Mouse (Mus musculus): Measurements from ENCODE around the gene Tbl3.
A peak's percentile ranks its signal among the peaks of the same experiment; 100 is the strongest.
"Not testable (repeated sequence)": the region's sequence is repeated elsewhere in the genome, so short reads cannot be mapped to it uniquely, and the experiment has no call there.

Tbl3 gene

DNA sequence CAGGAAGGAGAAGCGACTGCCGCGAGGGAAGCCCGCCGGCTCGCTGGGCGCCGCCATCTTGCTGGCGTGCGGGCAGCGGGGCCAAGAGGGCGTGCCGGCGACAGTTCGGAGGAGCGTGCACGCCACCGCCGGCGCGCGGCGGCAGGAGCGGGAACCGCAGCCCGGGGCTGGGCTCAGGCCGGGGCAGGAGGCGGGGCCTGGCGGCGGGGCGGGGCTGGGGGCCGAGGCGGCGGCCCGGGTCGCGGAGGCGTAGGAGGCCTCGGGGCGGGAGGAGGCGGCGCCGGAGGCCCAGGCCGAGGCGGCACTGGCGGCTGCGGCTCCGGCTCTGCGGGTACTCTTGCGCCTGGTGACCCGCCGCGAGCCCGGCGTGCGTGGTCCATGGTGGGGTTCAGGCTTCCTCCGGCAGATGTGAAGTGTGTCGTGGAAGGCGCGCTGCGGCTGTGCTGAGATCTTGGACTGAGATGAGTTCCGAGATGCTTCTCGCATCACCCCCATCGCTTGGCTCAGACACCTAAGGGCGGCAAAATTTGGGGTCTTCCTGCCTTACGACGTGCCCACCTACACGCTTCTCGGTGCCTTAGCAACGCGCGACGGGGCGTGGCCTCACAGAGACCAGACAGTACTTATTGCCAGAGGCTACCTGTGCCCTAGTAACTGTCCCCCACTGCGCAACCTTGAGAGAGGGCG lies 11.3 kb downstream of the Tbl3 start, which contains the start of the genes Gfer and Noxo1:
TSS of gene Gfer (minus strand) at position 146 of the 687 bp plus-strand sequence.
TSS of gene Noxo1 (plus strand) at position 224 of the 687 bp plus-strand sequence.
- peak; percentile 79 for DNase-seq (ENCODE audit: low read depth, low spot score)

DNA sequence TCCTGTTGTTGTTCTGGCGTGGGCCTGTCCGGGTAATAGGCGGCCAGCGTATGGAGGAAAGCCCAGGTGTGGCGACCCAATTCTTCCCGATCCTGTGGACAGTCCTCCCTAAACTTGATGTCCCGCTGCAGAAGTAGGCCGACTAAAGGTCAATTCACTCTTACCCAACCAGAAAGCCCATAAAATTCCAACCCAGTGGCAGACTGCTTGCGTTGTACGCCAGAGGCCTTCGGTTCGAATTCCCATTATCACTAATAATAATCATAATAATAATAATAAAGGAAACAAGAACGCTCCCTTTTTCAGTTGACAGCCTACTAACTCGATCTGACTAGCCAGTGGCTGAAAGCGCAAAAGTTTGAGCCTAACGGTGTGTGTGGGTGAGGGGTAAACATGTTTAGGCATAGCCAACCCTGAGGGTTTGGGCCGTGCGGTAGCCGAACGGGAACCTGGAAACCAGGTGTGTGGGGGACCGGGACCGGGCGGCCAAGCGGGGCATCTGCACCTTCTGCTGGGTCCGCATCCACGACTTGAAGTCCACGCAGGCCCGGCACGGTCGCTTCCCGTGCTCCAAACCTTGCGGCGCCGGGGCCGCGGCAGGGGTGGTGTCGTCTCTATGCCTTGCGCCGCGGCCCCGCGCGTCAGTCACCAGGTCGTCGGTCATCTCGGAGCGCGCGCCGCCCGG lies 12.0 kb downstream of the Tbl3 start:
- no peak for DNase-seq (ENCODE audit: low read depth, low spot score)

DNA sequence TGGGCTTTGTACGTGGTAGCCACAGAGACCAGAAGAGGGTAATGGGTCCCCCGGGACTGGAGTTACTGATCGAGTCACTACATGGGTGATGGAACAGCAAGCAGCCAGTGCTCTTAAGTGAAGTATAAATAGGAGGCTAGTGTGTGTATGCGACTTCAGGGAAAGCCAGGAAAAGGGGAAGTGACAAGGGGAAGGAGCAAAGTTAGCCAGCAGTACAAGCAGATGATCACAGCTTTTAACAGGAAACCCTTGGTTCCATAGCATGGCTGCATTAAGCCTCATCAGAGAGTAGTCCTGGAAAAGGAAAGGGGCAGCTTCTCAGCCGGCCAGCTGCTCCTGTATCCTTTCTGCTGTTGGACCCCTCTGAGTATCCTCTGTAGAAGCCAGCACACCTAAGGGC lies 15.1 kb downstream of the Tbl3 start:
- DNase-seq (ENCODE audit: low read depth, low spot score), result no peak

DNA sequence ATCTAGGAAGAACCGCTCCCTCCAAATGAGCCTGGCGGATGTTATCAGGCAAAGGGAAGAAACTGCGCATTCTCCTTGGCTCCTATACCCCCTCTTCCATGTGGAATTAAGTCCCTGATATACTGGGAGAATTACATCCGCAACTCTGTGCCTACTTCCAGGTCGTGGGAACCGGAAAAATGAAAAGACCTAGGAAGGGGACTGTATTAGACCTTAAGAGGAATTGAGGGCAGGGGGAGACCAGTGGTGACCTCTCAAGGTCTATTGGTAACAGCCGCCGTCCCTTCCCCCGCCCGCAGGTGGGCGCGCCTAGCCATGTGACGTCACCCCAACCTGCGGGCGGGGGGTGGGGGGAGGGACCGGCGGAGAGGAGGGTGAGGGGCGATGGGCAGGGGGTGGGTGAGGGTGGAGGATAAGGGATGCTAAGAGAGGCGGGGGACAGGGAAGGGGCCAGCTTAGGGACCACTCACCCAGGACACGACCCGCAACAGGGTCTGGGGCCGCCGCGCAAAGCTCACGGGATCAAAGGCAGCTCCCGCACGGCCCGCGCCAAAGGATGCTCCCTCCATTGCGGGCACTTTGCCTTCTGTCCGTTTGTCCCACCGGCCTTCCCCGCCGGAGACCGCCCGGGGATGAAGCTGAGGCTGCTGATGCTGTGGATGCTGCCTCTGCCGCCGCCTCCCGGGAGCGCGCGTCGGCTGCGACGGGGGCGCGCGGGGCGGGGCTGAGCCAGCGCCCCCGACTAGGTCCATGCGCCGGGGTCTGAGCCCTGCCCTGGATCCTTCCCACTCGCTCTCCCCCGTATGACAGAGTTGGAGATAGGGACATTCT lies 18.0 kb downstream of the Tbl3 start, which contains the start of gene Syngr3:
TSS of gene Syngr3 (minus strand) at position 705 of the 831 bp plus-strand sequence.
- DNase-seq (ENCODE audit: low read depth, low spot score), result no peak

DNA sequence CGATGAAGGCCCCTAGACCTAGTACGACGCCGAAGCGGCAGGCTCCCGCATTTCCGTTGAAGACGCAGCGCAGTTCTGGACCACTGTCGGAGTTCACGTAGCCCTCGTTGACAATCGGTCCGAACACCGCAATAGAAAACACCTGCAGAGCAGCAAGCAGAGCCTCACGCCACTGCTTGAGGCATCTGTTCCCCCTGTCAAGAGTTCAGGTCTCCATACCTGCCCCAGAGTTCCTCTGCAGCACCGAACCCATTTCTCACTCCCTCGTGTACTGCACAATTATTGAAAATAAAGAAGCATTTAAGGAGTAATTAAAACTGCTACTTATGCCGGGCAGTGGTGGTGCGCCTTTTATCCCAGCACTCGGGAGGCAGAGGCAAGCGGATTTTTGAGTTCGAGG lies 19.9 kb downstream of the Tbl3 start:
- no peak for DNase-seq (ENCODE audit: low read depth, low spot score)

DNA sequence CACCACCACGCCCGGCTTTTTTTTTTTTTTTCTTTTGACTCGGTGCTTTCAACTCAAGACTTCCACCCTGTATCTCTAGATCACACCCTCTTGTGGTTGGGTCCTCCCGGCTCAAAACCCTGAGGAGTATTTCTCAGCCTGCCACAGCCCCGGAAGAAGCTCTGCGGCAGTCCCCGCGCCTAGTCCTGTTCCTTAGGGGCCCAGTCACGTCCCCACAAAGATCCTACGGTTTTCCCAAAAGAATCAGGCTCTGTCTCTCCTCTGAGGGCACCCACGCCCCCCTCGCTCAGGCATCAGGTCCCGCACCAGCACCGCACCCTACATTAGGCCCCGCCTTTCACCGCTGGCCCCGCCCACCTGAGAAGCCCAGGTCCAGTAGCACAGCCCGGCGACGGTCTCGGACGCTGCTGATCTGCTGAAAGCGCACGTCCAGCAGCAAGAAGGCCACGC lies 20.3 kb downstream of the Tbl3 start:
- DNase-seq (ENCODE audit: low read depth, low spot score), result no peak

DNA sequence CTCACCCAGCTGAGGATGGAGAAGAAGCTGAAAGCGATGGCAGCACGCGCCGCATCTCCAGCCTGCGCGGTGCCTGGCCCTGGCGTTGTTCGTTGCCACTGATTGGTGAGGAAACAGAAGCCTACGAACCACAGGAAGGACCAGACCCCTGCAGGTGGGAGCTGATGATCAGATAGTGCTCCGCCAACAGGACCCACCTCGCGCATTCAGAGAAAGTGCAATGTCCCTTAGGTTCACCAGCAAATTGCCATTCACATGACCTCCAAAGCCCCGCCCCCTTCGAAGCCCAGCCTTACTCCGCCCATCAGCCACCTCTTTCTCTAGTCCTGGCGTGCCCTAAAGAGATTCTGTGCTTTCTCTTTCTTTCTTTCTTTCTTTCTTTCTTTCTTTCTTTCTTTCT lies 20.9 kb downstream of the Tbl3 start:
- no peak for DNase-seq (ENCODE audit: low read depth, low spot score)

DNA sequence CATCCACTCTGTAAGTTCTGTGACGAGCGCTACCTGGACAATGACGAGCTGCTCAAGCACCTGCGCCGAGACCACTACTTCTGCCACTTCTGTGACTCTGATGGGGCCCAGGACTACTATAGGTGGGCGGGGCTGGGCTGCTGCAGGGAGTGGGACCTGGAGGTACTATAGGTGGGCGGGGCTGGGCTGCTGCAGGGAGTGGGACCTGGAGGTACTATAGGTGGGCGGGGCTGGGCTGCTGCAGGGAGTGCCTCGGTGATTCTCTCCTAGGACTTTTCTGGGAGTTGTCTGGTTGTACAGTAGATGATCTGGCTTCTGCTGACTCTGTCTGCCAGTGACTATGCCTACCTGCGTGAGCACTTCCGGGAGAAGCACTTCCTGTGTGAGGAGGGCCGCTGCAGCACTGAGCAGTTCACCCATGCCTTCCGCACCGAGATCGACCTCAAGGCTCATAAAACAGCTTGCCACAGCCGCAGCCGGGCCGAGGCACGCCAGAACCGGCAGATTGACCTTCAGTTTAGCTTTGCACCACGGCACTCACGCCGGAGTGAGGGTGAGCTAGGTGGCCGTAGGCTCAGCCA lies 29.9 kb downstream of the Tbl3 start:
- no peak for DNase-seq (ENCODE audit: low read depth, low spot score)

DNA sequence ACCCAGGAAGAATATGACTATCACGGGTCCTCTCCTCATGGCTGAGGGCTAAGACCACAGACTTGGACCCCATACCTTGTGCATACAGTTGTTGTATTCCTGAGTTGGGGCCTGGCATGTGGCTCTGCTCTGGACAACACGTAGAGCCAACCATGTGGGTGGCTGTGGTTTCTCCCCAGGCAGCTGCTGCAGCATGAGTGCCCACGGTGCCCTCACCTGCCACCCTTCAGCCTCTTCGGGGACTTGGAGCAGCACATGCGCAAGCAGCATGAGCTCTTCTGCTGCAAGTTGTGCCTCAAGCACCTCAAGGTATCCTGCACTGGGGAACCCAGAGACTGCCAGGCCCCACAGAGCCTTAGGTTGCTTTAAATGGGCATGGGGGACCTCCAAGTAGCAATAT lies 30.6 kb downstream of the Tbl3 start:
- no peak for DNase-seq (ENCODE audit: low read depth, low spot score)

DNA sequence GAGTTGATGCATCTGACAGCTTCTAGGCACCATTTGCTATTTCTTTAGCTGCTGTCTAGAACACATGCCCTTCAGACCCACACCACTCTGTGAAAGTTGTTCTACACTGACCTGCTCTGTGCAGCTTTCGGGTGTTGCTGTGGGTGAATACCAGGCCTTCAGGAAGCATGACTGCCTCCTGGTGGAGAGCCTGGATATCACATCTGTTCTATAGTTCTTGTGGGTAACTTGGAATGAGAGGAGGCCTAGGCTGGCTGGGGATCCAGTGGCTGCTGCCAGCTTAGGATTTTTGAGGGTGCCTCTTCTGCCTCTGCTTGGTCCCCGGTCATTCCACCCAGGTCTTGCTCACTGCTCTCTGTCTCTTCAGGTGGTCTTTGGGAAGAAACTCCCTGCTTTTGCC lies 31.3 kb downstream of the Tbl3 start:
- DNase-seq (ENCODE audit: low read depth, low spot score), result no peak

DNA sequence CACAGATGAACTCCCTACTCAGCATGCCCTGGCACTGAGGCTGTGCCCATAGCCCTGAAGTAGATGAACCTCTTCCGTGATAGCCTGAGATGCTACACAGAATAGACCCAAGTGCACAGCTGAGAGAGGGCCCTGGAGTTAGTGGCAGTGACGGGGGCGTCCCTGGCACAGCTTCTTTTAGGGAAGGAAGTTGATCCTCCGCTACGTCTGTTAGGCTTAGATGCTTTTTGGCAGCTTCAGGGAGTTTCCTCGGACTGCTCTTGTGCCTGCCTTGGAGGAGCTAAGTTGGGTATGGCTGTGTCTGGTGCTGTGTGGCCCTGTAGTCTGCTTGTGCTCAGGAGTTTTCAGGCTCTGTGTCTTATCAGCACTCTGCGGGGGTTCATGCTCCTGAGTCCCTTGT lies 33.2 kb downstream of the Tbl3 start:
- no peak for DNase-seq (ENCODE audit: low read depth, low spot score)

DNA sequence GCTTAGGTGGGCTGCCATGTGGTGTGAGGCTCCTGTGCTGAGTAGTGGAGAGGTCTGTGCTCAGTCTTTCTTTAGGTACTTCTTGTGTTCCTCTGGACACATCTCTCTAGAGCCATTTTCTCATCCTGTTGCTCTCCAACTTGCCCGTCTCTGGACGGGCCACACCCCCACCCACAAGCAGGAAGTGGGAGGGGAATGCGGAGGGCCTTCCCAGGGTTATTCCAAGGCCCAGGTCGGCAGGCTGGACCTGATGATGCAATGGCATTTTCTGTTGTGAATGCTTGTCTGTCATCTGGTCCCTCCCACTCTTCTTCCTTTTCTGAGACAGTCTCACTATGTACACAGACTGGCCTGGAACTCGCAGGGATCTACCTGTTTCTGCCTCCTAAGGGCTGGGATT lies 35.3 kb downstream of the Tbl3 start:
- DNase-seq (ENCODE audit: low read depth, low spot score), result no peak

DNA sequence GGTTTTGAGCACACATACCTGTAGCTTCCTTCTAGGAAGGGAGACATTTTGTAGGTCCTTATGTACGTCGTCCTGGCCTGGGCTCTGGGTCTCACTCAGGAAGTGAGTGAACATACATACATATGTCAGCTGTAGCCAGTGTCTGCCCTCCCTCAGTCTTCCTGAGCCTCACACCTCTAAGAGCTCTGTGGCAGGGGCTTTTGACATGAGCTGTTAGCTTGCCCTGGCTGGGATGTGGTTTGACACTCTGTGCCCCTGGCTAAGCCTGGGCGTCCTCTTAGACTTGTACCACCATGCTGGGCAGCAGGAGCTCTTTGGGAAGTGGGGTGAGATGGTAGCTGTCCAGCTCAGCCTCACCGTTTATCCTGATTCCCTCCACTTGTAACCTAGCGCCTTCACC lies 36.1 kb downstream of the Tbl3 start:
- DNase-seq (ENCODE audit: low read depth, low spot score), result no peak

DNA sequence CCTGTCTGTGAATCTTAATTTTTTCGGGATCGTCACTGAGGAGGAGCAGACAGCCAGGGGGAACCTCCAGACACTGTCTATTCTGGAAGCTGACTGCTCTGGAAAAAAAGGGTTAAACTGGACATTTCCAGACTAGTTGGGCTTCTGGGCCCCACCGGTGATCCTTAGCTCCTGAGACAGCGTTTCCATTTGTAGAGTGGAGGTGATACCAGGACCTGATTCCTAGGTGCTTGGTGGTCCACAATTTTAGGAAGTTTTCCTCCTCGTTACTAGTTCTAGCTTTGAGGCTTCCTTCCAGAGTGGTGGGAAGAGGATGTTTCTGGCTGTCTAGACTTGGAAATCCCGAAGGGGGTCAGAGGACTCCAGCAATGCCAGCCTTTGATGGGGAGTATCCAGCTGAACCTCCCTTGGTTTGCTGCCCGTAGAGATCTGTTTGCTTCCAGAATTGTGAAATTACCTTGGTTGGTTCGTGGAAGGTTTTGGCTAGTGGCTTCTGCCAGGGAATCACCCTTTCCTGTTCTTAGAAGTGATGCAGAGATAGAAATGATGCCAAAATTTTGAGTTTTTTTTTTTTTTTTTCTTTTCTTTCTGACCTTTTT lies 37.1 kb downstream of the Tbl3 start:
- no peak for DNase-seq (ENCODE audit: low read depth, low spot score)

DNA sequence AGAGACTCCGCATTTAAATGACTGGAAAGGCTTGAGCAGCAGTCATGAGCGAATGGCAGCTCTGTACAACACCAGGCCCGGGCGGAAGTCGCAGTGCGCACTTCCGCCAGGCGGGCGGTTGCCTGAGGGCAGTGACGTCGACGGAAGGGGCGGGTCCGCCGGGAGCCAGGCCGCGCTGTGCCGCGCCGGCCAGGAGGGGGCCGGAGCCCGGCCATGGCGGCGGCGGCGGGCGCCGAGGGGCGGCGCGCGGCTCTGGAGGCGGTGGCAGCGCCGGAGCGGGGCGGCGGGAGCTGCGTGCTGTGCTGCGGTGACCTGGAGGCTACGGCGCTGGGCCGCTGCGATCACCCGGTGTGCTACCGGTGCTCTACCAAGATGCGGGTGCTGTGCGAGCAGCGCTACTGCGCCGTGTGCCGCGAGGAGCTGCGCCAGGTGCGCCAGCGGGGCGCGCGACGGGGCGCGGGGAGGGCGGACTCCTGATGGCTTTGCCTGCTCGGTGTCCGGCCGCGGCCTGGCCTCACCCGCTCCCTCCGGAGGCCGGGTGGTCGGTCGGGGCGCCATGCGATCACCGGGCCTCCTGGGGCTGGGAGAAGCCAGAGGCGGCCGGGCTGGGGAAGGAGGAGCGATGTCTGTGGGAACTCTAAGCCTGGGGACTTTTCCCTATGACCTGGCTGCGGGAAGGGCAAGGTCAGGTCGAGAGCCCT lies 37.8 kb downstream of the Tbl3 start, which contains the start of gene Zfp598:
TSS of gene Zfp598 (plus strand) at position 143 of the 701 bp plus-strand sequence.
- peak; percentile 91 for DNase-seq (ENCODE audit: low read depth, low spot score)

DNA sequence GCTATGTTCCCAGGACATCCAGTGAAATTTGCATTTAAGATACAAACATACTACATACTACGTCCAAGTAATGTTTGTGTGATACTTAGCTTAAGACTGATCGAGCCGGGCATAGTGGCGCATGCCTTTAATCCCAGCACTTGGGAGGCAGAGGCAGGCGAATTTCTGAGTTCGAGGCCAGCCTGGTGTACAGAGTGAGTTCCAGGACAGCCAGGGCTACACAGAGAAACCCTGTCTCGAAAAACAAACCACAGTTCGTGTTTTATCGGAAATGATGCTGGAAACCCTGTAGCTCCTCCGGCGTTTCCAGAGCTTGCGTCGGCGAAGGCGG lies 38.3 kb downstream of the Tbl3 start:
- DNase-seq (ENCODE audit: low read depth, low spot score), result not testable (repeated sequence)

DNA sequence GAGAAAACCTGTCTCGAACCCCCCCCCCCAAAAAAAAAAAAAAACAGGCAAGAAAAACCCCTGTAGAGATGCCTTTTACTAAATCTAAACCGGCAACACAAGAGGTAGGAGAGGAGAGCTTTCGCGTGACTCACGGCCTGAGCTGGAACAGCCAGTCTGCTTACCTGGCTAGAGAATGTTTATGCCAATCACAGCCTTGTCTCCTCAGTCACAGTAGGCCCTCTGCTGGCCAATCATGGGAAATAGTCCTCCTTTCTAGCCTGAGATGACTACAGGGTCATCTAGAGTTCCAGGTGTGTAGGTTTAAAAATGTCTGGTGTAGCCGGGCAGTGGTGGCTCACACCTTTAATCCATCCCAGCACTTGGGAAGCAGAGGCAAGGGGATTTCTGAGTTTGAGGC lies 40.0 kb downstream of the Tbl3 start:
- DNase-seq (ENCODE audit: low read depth, low spot score), result no peak

DNA sequence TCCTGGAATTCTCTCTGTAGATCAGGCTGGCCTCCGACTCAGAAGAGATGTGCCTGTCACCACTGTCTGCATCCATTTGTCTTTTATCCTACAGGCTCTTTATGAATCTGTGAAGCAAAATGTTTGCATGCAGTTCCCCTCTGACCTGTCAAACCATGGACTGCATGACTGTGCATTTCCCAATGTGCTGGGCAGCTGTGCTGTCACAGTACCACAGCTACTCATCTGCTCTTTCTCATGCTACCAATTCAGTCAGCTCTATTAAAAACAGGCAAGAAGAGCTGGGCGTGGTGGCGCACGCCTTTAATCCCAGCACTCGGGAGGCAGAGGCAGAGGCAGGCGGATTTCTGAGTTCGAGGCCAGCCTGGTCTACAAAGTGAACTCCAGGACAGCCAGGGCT lies 40.4 kb downstream of the Tbl3 start:
- not testable (repeated sequence) for DNase-seq (ENCODE audit: low read depth, low spot score)

DNA sequence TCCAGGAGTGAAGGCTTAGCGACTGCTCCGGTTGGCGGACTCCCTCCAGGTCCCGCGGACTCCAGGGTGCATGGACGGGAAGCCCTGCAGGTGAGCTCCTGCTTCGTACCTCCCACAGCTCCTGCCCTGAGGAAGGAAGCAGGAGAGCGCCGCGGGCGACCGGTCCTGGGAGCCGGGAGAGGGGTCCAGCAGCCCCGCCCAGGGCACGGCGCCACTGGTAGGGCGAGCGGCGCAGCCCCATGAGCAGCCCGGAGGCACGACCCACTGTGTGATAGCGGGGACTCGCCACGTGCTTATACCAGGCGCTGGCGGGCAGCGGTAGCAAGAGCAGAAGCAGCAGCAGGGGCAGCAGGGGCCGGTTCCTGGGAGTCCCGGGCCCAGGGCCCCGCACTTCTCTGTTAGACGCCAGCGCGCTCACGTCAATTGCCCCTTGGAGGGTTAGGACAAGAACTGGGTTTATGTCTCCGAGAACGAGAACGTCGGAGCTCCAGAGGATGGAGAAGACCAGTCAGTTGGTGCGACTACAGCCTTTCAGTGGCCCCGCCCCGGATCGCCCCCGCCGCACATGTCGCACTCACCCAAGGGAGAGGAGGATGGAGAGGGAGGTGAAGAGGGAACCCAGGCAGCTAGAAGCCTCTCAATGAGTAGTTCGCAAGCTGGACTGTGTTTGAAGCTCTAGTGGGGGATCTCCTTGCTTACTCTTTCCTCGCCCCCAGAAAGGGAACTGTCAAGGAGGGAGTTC lies 49.3 kb downstream of the Tbl3 start, which contains the start of gene Npw:
TSS of gene Npw (minus strand) at position 441 of the 742 bp plus-strand sequence.
- DNase-seq (ENCODE audit: low read depth, low spot score), result no peak

DNA sequence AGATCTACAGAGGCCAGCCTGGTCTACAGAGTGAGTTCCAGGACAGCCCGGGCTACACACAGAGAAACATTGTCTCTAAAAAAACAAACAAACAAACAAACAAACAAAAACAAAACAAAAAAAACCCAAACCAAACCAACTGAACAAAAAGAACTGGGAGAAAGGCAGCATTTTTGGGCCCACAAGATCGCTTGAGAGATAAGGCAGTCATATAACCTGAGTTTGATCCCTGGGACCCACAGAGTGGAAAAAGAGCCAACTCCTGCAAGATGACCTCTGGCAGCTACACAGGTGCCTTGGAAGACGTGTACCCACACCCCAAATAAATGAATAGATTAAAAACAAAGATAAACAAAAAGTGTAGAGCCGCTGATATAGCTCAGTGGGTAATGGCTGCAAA lies 52.5 kb downstream of the Tbl3 start:
- DNase-seq (ENCODE audit: low read depth, low spot score), result no peak

All from skeletal muscle tissue, adult 2 months (tissue).